Mouse (Mus musculus) urinary bladder, adult 18-20 months (tissue): ENCODE results near the gene Vwa7.

Experiments
- DNase-seq, 2 experiments: peaks; one replicate each; pipeline ENCODE4 v3.0.0; 2022; ENCODE audit warnings: low spot score in 2 of 2, mixed read lengths in 2 of 2

Gene Vwa7

DNA sequence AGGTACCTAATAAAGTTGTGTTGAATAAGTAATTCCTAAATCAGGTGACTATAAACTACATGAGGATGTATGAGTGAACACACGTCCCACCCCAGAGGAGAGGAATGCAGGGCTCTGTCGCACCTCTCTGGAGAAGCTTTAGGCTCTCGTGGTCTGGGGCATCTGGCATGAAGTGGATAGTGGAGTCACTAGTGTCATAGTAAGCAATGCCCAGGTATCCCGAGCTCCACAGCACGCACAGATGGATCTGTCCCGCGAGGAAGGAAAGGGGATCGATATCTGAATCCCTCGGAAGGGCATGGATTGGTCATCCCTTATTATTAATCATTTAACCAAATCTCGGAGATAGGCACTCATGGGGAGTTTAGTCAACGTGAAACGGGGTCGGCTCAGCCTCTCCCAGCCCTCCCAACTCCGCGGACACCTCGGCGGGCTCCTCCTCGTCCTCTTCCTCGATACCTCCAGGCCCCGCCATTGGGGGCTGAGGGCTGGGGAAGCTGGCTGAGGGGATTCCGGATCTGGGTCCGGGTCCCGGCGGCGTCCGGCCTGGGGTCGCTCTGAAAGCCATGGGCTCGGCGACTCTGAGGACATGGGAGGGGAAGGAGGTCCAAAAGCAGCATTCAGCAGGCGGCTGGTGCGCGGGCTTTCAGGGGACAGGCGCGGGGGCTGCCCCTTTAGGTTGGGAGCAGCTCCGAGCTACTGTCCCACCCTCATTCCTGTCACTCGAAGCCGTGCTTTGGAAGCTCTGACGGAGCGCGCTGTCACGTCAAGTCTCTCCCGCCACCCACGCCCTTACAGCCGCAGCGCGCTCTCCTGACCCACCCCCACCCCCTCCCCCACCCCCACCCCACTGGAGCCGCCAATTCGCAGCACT, 29.7 kb downstream of the Vwa7 start:
- DNase-seq, result no peak

- peak; percentile 90 to 95 for DNase-seq
These were observed 30.5 kb downstream of the Vwa7 start, which contains the start of gene Msh5 for GRCm38 (mm10) chr17:35046681-35047455. Gene Msh5 (minus strand): TSS chr17:35046745.

DNA sequence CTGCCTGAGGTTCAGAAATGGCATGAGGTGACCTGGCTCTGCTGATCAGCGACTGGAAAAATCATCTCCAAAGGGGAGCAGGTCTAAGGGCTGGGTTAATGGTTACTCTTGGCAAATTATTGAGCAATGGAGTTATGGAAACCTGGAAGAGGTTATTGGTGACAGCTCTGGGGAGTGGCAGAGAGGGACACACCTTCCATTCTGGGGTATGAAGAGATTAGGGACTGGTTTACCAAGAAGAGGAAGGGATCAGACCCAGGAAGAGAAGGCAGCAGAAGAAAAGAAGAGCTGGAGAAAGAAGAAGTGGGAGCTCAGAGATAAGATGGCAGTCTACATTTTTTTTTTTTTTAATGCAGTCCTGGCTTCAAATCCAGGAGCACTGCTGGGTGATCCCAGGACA, 31.3 kb downstream of the Vwa7 start:
- DNase-seq, result no peak

DNA sequence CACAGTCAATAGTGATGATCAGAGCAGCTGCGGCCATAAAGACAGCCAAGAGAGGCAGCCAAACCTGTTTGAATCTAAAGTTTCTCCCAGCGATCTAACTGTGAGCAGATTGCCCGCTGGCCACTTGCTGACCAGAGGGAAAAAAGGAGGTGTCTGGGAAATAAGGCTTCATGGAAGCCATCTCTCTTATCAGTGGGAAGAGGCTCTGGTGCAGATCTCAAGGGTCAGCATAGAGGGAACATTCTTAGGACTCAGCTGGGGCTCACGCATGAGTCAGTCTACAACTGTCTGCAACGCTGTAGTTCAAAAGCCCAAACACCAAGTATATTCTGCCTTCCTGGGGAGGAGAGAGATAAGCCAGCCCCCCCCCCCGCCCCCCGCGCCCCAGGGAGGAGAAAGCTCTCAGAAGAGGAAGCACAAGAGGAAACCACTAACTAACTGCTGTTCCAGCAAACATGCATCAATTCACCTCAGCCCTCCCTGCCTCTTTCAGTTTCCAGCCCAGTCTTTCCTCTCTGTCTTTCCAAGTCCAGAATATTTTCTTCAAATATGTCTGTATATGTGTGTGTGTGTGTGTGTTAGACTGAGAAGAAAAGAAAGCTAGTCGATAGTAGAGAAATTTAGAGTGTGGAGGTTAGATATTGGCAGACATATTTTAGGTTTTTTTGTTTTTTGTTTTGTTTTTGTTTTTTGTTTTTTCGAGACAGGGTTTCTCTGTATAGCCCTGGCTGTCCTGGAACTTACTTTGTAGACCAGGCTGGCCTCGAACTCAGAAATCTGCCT, 32.0 kb downstream of the Vwa7 start:
- DNase-seq, result no peak

- no peak for DNase-seq
These were observed 32.6 kb downstream of the Vwa7 start for GRCm38 (mm10) chr17:35048932-35049440.

GRCm38 (mm10) chr17:35049561-35050016, 33.2 kb downstream of the Vwa7 start, which contains the start of gene Clic1:
Gene Clic1 (plus strand): TSS chr17:35049966.
- DNase-seq, result no peak

- DNase-seq, result peak; percentile 69 to 77
These were observed 33.9 kb downstream of the Vwa7 start for GRCm38 (mm10) chr17:35050126-35050750.

DNA sequence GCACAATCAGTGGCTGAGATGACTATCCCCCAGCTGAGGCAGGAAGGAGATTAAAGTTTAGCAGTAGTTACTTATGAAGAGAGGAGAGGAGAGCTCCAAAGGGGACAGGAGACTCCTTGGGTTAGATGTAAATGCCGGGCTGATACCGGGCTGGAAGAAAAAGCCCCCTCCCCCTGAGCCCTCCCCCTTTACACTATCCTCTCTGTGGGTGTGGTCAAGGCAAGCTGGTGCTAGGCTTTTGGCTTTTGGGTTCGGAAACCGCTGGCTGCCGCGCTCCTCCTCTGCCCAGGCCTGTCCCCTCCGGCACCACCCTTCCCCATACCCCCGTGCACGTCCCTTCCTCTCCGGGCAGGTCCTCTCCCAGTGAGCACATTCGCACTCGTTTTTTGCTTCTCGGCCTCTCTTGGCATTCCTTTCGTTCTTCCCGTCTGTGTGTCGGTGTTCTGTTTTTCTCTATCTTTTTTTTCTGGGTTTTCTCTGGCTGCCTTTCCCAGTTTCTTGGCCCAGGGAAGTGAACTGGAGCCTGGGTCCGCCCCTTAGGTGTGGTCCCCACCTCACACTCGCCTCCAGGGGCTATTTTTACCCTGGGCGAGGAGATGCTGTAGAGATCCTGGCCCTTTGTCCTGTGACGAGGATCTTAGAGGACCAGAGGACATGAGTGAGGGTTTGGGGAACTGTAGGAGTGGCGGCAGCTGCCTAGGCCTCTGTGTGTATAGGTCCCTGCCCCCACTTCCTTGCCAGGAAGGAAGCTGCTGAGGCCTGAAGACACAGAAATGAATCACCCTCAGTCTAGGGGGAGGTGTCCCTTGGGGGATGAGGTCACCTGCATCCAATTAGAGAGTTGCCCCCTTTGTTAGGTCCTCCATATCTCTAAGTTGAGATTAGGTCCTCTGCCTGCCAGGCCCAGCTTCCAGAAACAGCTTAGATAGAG, 35.0 kb downstream of the Vwa7 start:
- DNase-seq, result peak in 1 of 2 experiments; percentile 66

DNA sequence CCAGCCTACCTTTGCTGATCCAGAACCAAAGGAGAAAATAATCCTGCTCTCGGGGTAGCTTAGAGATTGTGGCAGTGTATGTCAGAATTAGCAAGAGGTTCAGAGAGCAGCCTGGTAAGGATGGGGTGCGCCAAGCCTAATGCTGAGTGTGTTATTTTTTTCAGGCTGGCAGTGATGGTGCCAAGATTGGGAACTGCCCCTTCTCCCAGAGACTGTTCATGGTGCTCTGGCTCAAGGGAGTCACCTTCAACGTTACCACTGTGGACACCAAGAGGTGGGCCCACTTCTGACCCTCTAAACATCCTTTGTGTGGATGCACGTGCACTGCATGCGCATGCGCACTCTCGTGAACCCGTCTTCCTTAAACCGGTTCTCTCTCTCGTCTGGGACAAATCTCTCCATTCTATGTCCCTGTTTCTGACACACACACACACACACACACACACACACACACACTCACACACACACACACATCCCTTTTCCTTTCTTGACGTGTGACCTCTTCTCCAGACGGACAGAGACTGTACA, 36.0 kb downstream of the Vwa7 start:
- DNase-seq, result no peak

- no peak for DNase-seq
These were observed 39.5 kb downstream of the Vwa7 start for GRCm38 (mm10) chr17:35055691-35056495.

- no peak for DNase-seq
These were observed 40.7 kb downstream of the Vwa7 start for GRCm38 (mm10) chr17:35057090-35057489.

- no peak for DNase-seq
These were observed 41.9 kb downstream of the Vwa7 start for GRCm38 (mm10) chr17:35058316-35058715.

DNA sequence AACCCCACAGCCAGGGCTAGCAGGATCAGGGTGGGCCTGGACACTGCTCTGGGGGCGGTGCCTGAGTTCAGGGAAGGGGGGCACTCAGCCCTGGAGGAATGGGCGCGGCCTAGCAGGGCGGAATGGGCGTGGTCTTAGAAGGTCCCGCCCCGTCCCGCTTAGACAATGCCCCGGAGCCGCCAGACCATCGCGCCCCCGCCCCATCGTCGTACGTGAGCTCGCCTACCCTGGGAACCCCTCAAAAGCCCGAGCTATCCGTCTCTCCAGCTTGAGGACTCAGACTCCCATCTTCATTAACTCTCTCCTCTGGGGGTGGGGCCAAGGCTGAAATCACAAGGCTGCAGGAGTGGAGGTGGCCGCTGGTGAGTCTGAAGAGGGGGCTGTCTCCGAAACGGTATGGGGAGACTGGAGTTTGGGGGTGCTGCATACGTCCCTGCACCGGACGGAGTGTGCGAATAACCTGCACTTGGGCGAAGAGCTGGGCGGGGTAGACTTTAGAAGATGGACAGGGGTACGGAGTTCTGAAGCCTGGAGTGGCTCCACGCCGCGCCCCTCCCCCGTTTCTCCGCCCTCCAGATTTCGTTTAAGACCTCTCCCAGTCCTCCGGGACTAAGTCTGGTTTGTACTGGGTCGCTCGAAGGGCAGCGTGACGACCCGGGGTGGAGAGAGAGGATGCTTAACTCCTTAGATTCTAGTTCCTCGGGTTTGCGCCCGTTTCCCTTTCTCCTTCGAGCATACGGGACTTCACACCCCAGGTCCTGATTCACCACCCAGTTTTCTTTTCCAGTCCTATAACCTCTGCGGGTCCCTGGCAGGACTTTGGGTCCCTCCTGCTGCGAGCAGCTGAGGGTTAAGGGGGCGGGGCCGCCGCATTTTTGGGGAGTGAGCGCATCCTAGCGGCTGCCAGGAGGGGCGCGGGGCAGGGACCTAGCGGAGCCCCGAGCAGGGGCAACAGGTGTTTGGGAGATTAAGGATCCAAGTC, 42.8 kb downstream of the Vwa7 start, which contains the start of gene Ddah2:
TSS of gene Ddah2 (plus strand) at position 125 of the 982 bp plus-strand sequence.
- peak; percentile 78 to 80 for DNase-seq

DNA sequence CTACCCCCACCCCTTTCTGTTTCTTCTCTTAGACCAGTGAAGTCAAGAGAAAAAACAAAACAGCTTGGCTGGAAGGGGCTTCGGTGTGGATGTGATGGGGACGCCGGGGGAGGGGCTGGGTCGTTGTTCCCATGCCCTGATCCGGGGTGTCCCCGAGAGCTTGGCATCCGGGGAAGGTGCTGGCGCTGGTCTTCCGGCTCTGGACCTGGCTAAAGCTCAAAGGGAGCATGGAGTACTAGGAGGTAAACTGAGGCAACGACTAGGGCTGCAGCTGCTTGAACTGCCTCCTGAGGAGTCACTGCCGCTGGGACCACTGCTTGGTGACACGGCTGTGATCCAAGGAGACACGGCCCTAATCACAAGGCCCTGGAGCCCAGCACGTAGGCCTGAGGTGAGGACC, 43.7 kb downstream of the Vwa7 start:
- no peak for DNase-seq

GRCm38 (mm10) chr17:35060737-35061297, 44.4 kb downstream of the Vwa7 start:
- no peak for DNase-seq

DNA sequence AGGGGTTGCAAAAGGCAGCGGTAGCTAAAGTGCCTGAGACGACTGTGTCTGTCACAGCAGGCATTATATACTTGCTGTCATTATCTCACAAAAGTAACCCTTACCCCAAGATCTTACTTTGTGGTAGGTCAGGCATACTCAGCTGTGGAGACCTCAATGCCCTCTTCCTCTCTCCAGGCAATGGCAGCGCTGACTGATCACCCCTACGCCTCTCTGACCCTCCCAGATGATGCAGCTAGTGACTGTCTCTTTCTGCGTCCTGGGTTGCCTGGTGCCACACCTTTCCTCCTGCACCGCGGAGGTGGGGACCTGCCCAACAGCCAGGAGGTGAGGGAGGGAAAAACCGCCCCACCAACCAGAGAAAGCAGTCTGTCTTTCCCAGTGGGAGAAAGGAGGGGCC, 44.9 kb downstream of the Vwa7 start:
- DNase-seq, result no peak

GRCm38 (mm10) chr17:35063466-35063865, 47.1 kb downstream of the Vwa7 start:
- DNase-seq, result no peak
